Mouse (Mus musculus) stomach, postnatal 0 days (tissue): ENCODE results near the gene Tnfsf13. TPM values are rescaled to one million over a fixed set of nuclear protein-coding genes. Genes with fewer than 3 reads are reported as not detected.
A peak's percentile ranks its signal among the peaks of the same experiment; 100 is the strongest.

Experiments
- ATAC-seq: fragments of 200-750 bp; cut with Nextera tagmentation; 2 replicates; pipeline ENCODE4 v1.8.0; 2017; ENCODE audit not compliant: low FRiP score, low TSS enrichment
- DNase-seq: peaks from one replicate; pipeline ENCODE4 v3.0.0-alpha.2; 2016; ENCODE audit warnings: low spot score
- H3K27ac ChIP-seq: fragments of 300-500 bp; sonication (generic); replicated peaks from 2 replicates; pipeline ENCODE4 v1.5.1; 2014; ENCODE audit warnings: mild to moderate bottlenecking, control low read depth
- H3K27me3 ChIP-seq: fragments of 300-500 bp; sonication (generic); 2 replicates; pipeline ENCODE4 v1.6.1; 2014; ENCODE audit warnings: low read length; ENCODE audit not compliant: control insufficient read depth, insufficient read depth
- H3K36me3 ChIP-seq: fragments of 300-500 bp; sonication (generic); 2 replicates; pipeline ENCODE4 v1.6.1; 2014; ENCODE audit warnings: low read length, mixed read lengths; ENCODE audit not compliant: control insufficient read depth, insufficient read depth
- H3K4me1 ChIP-seq: fragments of 300-500 bp; sonication (generic); replicated peaks from 2 replicates; pipeline ENCODE4 v1.6.1; 2014; ENCODE audit warnings: antibody characterized with exemption; ENCODE audit not compliant: control insufficient read depth, insufficient read depth
- H3K4me2 ChIP-seq: fragments of 300-500 bp; sonication (generic); replicated peaks from 2 replicates; pipeline ENCODE4 v1.6.1; 2014; ENCODE audit warnings: low read depth, mild to moderate bottlenecking, control low read depth, moderate library complexity
- H3K4me3 ChIP-seq: fragments of 300-500 bp; sonication (generic); 2 replicates; pipeline ENCODE4 v1.5.1; 2014; ENCODE audit warnings: low read depth, low read length, control low read depth
- H3K9ac ChIP-seq: fragments of 300-500 bp; sonication (generic); 2 replicates; pipeline ENCODE4 v1.6.1; 2014; ENCODE audit warnings: mild to moderate bottlenecking, low read length, control low read depth, mixed read lengths
- H3K9me3 ChIP-seq: fragments of 300-500 bp; sonication (generic); 2 replicates; pipeline ENCODE4 v1.6.1; 2016; ENCODE audit warnings: low read length; ENCODE audit not compliant: control insufficient read depth
- CTCF ChIP-seq: IDR thresholded peaks from 2 replicates; pipeline ENCODE4 v1.5.1; 2016; ENCODE audit warnings: antibody characterized with exemption, low read depth, mild to moderate bottlenecking, moderate library complexity
- EP300 ChIP-seq: optimal IDR thresholded peaks from 2 replicates; pipeline ENCODE3; 2016; ENCODE audit warnings: antibody characterized with exemption
- WGBS: fragments of 180-500 bp; shearing (Covaris S2); extraction: QIAGEN DNeasy Blood & Tissue Kit; methylation state at CpG from one replicate; pipeline ENCODE4 v1.1.7; 2014; 5-methylcytosine and 5-hydroxymethylcytosine counted together
- polyA plus RNA-seq: library from polyadenylated mRNA; unstranded; fragments of >200 nt; fragmentation: Nextera tagmentation; extraction: Ambion mirVana; gene quantifications from 2 replicates; pipeline ENCODE4 v1.2.1, GENCODE M21; 2015

Tnfsf13 gene
- polyA plus RNA-seq, 1 experiment from 2014 or later = 0.50 TPM

GRCm38 (mm10) chr11:69699595-69699994, 14.0 kb upstream of the Tnfsf13 start:
- Histone ChIP-seq H3K9ac (no peak overlapping the region), H3K27ac (no peak overlapping the region), H3K36me3 (no peaks in the 10 kb centered on the region), H3K9me3 (no peaks in the 10 kb centered on the region), H3K4me2 (no peak overlapping the region), H3K4me3 (no peak overlapping the region), H3K27me3 (no peaks in the 10 kb centered on the region), H3K4me1 (no peaks in the 10 kb centered on the region)
- TF ChIP-seq CTCF = no peak
- no peak for TF ChIP-seq EP300
- WGBS = 38% methylated on average over 1 of the region's 1 CpGs
- ATAC-seq = no peak
- no peak for DNase-seq

- peak; percentile 40 for TF ChIP-seq CTCF
- no peak for TF ChIP-seq EP300
- H3K9me3 ChIP-seq = no peaks in the 10 kb centered on the region
- H3K36me3 ChIP-seq = no peaks in the 10 kb centered on the region
- no peak overlapping the region for H3K9ac ChIP-seq
- WGBS = 71% methylated on average over 5 of the region's 5 CpGs
- H3K4me1 ChIP-seq = no peaks in the 10 kb centered on the region
- no peak overlapping the region for H3K4me2 ChIP-seq
- no peak overlapping the region for H3K27ac ChIP-seq
- no peak for DNase-seq
- no peak for ATAC-seq
- no peak overlapping the region for H3K4me3 ChIP-seq
- no peaks in the 10 kb centered on the region for H3K27me3 ChIP-seq
Measured at GRCm38 (mm10) chr11:69698574-69698973, 13.0 kb upstream of the Tnfsf13 start.

- H3K36me3 ChIP-seq = no peaks in the 10 kb centered on the region
- no peak overlapping the region for H3K4me2 ChIP-seq
- H3K4me1 ChIP-seq = no peaks in the 10 kb centered on the region
- no peak for ATAC-seq
- no peak for TF ChIP-seq CTCF
- TF ChIP-seq EP300 = no peak
- H3K27ac ChIP-seq = no peak overlapping the region
- no peak for DNase-seq
- no peaks in the 10 kb centered on the region for H3K9me3 ChIP-seq
- no peak overlapping the region for H3K4me3 ChIP-seq
- H3K9ac ChIP-seq = no peak overlapping the region
- 90% methylated on average over 3 of the region's 3 CpGs for WGBS
- H3K27me3 ChIP-seq = no peaks in the 10 kb centered on the region
Measured at GRCm38 (mm10) chr11:69697396-69697795, 11.8 kb upstream of the Tnfsf13 start.

GRCm38 (mm10) chr11:69695361-69696181, 10.0 kb upstream of the Tnfsf13 start, which contains the start of the genes Tnfsf12 and Tnfsfm13:
TSS of gene Tnfsf12 (minus strand) at chr11:69695849.
TSS of gene Tnfsfm13 (minus strand) at chr11:69696098.
- no peaks in the 10 kb centered on the region for H3K36me3 ChIP-seq
- WGBS = 3% methylated on average over 34 of the region's 41 CpGs
- ATAC-seq (peak; percentile 75), DNase-seq (peak; percentile 65)
- peak within 1 kb of the TSS; percentile 61 for H3K4me3 ChIP-seq
- H3K9ac ChIP-seq = peak within 1 kb of the TSS; percentile 80
- H3K9me3 ChIP-seq = no peaks in the 10 kb centered on the region
- peak; percentile 40 for TF ChIP-seq CTCF
- no peak for TF ChIP-seq EP300
- peak within 1 kb of the TSS; percentile 89 for H3K27ac ChIP-seq
- H3K27me3 ChIP-seq = no peaks in the 10 kb centered on the region
- H3K4me2 ChIP-seq = peak within 1 kb of the TSS; percentile 84
- H3K4me1 ChIP-seq = no peaks in the 10 kb centered on the region

GRCm38 (mm10) chr11:69695046-69695360, 9.4 kb upstream of the Tnfsf13 start:
- peak overlapping the region; percentile 80 for H3K9ac ChIP-seq
- 20% methylated on average over 6 of the region's 6 CpGs for WGBS
- H3K36me3 ChIP-seq = no peaks in the 10 kb centered on the region
- H3K27me3 ChIP-seq = no peaks in the 10 kb centered on the region
- peak overlapping the region; percentile 84 for H3K4me2 ChIP-seq
- H3K27ac ChIP-seq = peak overlapping the region; percentile 89
- no peak for TF ChIP-seq EP300
- no peak for TF ChIP-seq CTCF
- DNase-seq (no peak), ATAC-seq (peak; percentile 13; the same call in 1 of the 2 replicates)
- no peaks in the 10 kb centered on the region for H3K4me1 ChIP-seq
- H3K9me3 ChIP-seq = no peaks in the 10 kb centered on the region
- peak overlapping the region; percentile 61 for H3K4me3 ChIP-seq

GRCm38 (mm10) chr11:69693421-69693965, 7.9 kb upstream of the Tnfsf13 start:
- 52% methylated on average over 11 of the region's 11 CpGs for WGBS
- no peaks in the 10 kb centered on the region for H3K9me3 ChIP-seq

More at GRCm38 (mm10) chr11:69693421-69693965, 7.9 kb upstream of the Tnfsf13 start:
- Histone ChIP-seq H3K36me3 (no peaks in the 10 kb centered on the region), H3K27me3 (no peaks in the 10 kb centered on the region), H3K4me2 (no peak overlapping the region), H3K4me1 (no peaks in the 10 kb centered on the region), H3K4me3 (no peak overlapping the region), H3K9ac (no peak overlapping the region), H3K27ac (no peak overlapping the region)
- DNase-seq (no peak), ATAC-seq (no peak)
- TF ChIP-seq CTCF = no peak
- no peak for TF ChIP-seq EP300
